ENCODE assay signal across 17 mouse cellular contexts in the genomic region with DNA sequence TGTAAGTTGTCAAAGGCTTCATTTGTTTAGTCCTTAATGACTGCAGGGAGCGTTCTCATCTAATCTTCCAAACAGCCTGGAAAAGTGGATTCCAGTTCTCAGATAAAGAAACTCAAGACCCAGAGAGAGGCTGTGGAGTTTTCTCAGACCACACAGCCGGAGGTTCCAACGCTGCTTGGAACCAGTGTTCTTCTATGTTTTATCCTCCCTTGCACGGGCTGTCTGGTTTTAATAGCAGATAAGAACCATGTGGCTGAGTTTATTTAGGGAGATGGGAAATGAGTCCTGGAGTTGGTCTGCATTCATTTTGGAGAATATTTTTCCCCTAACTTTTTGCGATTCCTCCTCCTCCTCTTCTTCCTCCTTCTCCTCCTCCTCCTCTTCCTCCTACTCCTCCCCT. TPM values are rescaled to one million over a fixed set of nuclear protein-coding genes. Genes with fewer than 3 reads are reported as not detected.
DNase-seq lines count a peak whose midpoint lies in the region; ATAC-seq and TF ChIP-seq lines count a peak whose summit lies in the region.
"Had no signal": no experiment of that assay in that cellular context is flagged by ENCODE, and none has a peak within 500 bp of the region (broad histone marks: within the 10 kb centered on the region; RNA-seq: fewer than 3 reads in every experiment).

No protein-coding gene starts in this region.

- TF ChIP-seq POLR2A in heart, adult 2 months (IDR thresholded peaks at IDR 0.05; ENCODE audit: insufficient read depth, low read depth, low read length): no peak
- no peak for TF ChIP-seq POLR2A in limb, embryonic 14.5 days (IDR thresholded peaks at IDR 0.05; ENCODE audit: borderline replicate concordance, extremely low read depth, insufficient read depth, insufficient read length)

- H3K27me3 ChIP-seq in heart, embryonic 15.5 days: no peaks in the 10 kb centered on the region
- H3K27me3 ChIP-seq in heart, adult 2 months (ENCODE audit: control insufficient read depth, insufficient read depth, low read length): no peaks in the 10 kb centered on the region
- H3K27me3 ChIP-seq in embryonic facial prominence, embryonic 14.5 days (replicated peaks; ENCODE audit: control insufficient read depth, insufficient read depth, low read length): no peaks in the 10 kb centered on the region
- no peaks in the 10 kb centered on the region for H3K27me3 ChIP-seq in limb, embryonic 14.5 days (ENCODE audit: control insufficient read depth, insufficient read depth, low read length)
- H3K27me3 ChIP-seq: hindbrain, embryonic 15.5 days; midbrain, embryonic 12.5 days; neural tube, embryonic 13.5 days had no signal

- H3K4me3 ChIP-seq in heart, embryonic 15.5 days: no peak overlapping the region
- no peak overlapping the region for H3K4me3 ChIP-seq in heart, adult 2 months
- H3K4me3 ChIP-seq in layer of hippocampus, adult 2 months: no peak overlapping the region
- no peak overlapping the region for H3K4me3 ChIP-seq in embryonic facial prominence, embryonic 14.5 days (ENCODE audit: low read depth, low read length)
- H3K4me3 ChIP-seq in limb, embryonic 14.5 days (replicated peaks; ENCODE audit: low read length): no peak overlapping the region
- H3K4me3 ChIP-seq: hindbrain, embryonic 15.5 days; midbrain, embryonic 12.5 days; neural tube, embryonic 13.5 days had no signal

- 17% methylated on average over 5 of the region's 5 CpGs for WGBS in heart, embryonic 15.5 days
- WGBS in heart, adult 2 months: 26% methylated on average over 5 of the region's 5 CpGs
- WGBS in embryonic facial prominence, embryonic 14.5 days: 41% methylated on average over 5 of the region's 5 CpGs
- 46% methylated on average over 5 of the region's 5 CpGs for WGBS in limb, embryonic 14.5 days

- peak overlapping the region; percentile 8; the same call in 1 of the 2 replicates for H3K4me2 ChIP-seq in heart, embryonic 15.5 days
- no peak overlapping the region for H3K4me2 ChIP-seq in embryonic facial prominence, embryonic 14.5 days (ENCODE audit: low read depth, low read length)
- H3K4me2 ChIP-seq in limb, embryonic 14.5 days (replicated peaks; ENCODE audit: low read depth, low read length, severe bottlenecking): peak overlapping the region; percentile 30
- H3K4me2 ChIP-seq: hindbrain, embryonic 15.5 days; midbrain, embryonic 12.5 days; neural tube, embryonic 13.5 days had no signal

- H3K79me2 ChIP-seq in heart, adult 2 months (replicated peaks; ENCODE audit: control insufficient read depth, insufficient read depth, low read length): no peaks in the 10 kb centered on the region

- intact Hi-C loops in heart, adult 2 months (cut with DNase I): no loop called here

- no peak for ATAC-seq in heart, embryonic 15.5 days (replicated peaks; ENCODE audit: insufficient number of reproducible peaks, insufficient read depth, low FRiP score, low read depth)
- ATAC-seq in embryonic facial prominence, embryonic 14.5 days (ENCODE audit: low read depth): no peak
- no peak for ATAC-seq in limb, embryonic 14.5 days (ENCODE audit: low FRiP score, low read depth)
- ATAC-seq: forebrain, embryonic 14.5 days; lung, postnatal 0 days; Patski had no signal

- no peaks in the 10 kb centered on the region for H3K9me3 ChIP-seq in heart, embryonic 15.5 days (replicated peaks)
- H3K9me3 ChIP-seq in embryonic facial prominence, embryonic 14.5 days (ENCODE audit: control insufficient read depth, low read length): no peaks in the 10 kb centered on the region
- H3K9me3 ChIP-seq in limb, embryonic 14.5 days (ENCODE audit: control insufficient read depth, low read length): no peaks in the 10 kb centered on the region
- H3K9me3 ChIP-seq: hindbrain, embryonic 15.5 days; midbrain, embryonic 12.5 days; neural tube, embryonic 13.5 days had no signal

- H3K4me1 ChIP-seq in heart, embryonic 15.5 days (replicated peaks): peaks cover 41% of the 10 kb centered on the region
- peaks cover 2% of the 10 kb centered on the region; the same call in 1 of the 2 replicates for H3K4me1 ChIP-seq in heart, adult 2 months (ENCODE audit: control insufficient read depth, insufficient read depth, low read length)
- H3K4me1 ChIP-seq in embryonic facial prominence, embryonic 14.5 days (ENCODE audit: control insufficient read depth, insufficient read depth, low read length): peaks cover 21% of the 10 kb centered on the region
- peaks cover 13% of the 10 kb centered on the region for H3K4me1 ChIP-seq in limb, embryonic 14.5 days (ENCODE audit: control insufficient read depth, insufficient read depth, low read length)
- H3K4me1 ChIP-seq: midbrain, embryonic 12.5 days; neural tube, embryonic 13.5 days had no signal

- no peak overlapping the region for H3K9ac ChIP-seq in heart, embryonic 15.5 days
- no peak overlapping the region for H3K9ac ChIP-seq in heart, adult 2 months (ENCODE audit: low read depth, low read length)
- H3K9ac ChIP-seq in embryonic facial prominence, embryonic 14.5 days (ENCODE audit: low read depth, low read length): no peak overlapping the region
- H3K9ac ChIP-seq in limb, embryonic 14.5 days (ENCODE audit: low read depth, low read length, severe bottlenecking): no peak overlapping the region
- H3K9ac ChIP-seq: hindbrain, embryonic 15.5 days; midbrain, embryonic 12.5 days; neural tube, embryonic 13.5 days had no signal

- no peak for TF ChIP-seq CTCF in heart, adult 2 months (IDR thresholded peaks at IDR 0.05)
- no peak for TF ChIP-seq CTCF in layer of hippocampus, adult 2 months (conservative IDR thresholded peaks at IDR 0.05)

- DNase-seq in heart, adult 2 months: no peak
- DNase-seq in layer of hippocampus, adult 2 months (ENCODE audit: low spot score in 2 of 2): no peak
- no peak for DNase-seq in layer of hippocampus, postnatal 10 days (ENCODE audit: low spot score in 2 of 2)
- peak; percentile 67 for DNase-seq in embryonic facial prominence, embryonic 14.5 days (ENCODE audit: low spot score)
- no peak for DNase-seq in limb, embryonic 14.5 days (ENCODE audit: low spot score)
- DNase-seq in testis, postnatal 10 days (ENCODE audit: low spot score): no peak
- DNase-seq: adrenal gland, postnatal 25 days; kidney, adult 11 months; thymus, adult 18-20 months; thymus, postnatal 4 days had no signal

- peak overlapping the region; percentile 35 for H3K27ac ChIP-seq in heart, embryonic 15.5 days
- no peak overlapping the region for H3K27ac ChIP-seq in heart, adult 2 months
- H3K27ac ChIP-seq in layer of hippocampus, adult 2 months: peak overlapping the region; percentile 33; the same call in 1 of the 2 replicates
- peak overlapping the region; percentile 73 for H3K27ac ChIP-seq in embryonic facial prominence, embryonic 14.5 days (replicated peaks; ENCODE audit: low read depth, low read length)
- H3K27ac ChIP-seq in limb, embryonic 14.5 days (replicated peaks; ENCODE audit: low read depth, low read length): peak overlapping the region; percentile 59
- H3K27ac ChIP-seq: hindbrain, embryonic 15.5 days; midbrain, embryonic 12.5 days; neural tube, embryonic 13.5 days had no signal

- TF ChIP-seq EP300 in heart, adult 2 months (IDR thresholded peaks at IDR 0.05; ENCODE audit: insufficient read depth, low read depth, low read length): no peak

- no peaks in the 10 kb centered on the region for H3K36me3 ChIP-seq in heart, embryonic 15.5 days
- no peaks in the 10 kb centered on the region for H3K36me3 ChIP-seq in heart, adult 2 months (ENCODE audit: control insufficient read depth, insufficient read depth, low read length)
- H3K36me3 ChIP-seq in embryonic facial prominence, embryonic 14.5 days (ENCODE audit: control insufficient read depth, insufficient read depth, low read length): no peaks in the 10 kb centered on the region
- no peaks in the 10 kb centered on the region for H3K36me3 ChIP-seq in limb, embryonic 14.5 days (ENCODE audit: control insufficient read depth, insufficient read depth, low read length)
- H3K36me3 ChIP-seq: hindbrain, embryonic 15.5 days; midbrain, embryonic 12.5 days; neural tube, embryonic 13.5 days had no signal

RNA-seq across cellular contexts. Expression of a gene that starts 26.5 kb away (rescaled TPM):
- 8.2 and 9.4 TPM in 2 replicates for polyA plus RNA-seq in heart, embryonic 15.5 days (2015; fragmentation: Nextera tagmentation; extraction: Ambion mirVana)
- total RNA-seq in heart, adult 2 months (2021): 10 to 100 TPM in 1 of 2 experiments, 1 to 10 TPM in 1; 9.3 to 11.5 TPM
- polyA plus RNA-seq in heart, adult 2 months (2012; rRNA removed): 5.8 and 8.6 TPM in 2 replicates
- 100 to 1,000 TPM; 453 to 462 TPM for total RNA-seq in layer of hippocampus, adult 2 months (2021)
- 100 to 1,000 TPM; 303 to 348 TPM for total RNA-seq in layer of hippocampus, postnatal 10 days (2021)
- 15.6 and 19.4 TPM in 2 replicates for polyA plus RNA-seq in embryonic facial prominence, embryonic 14.5 days (2014; fragmentation: Nextera tagmentation; extraction: Ambion mirVana)
- 9.8 and 10.4 TPM in 2 replicates for polyA plus RNA-seq in limb, embryonic 14.5 days (2012; rRNA removed)
- 17.2 and 18.2 TPM in 2 replicates for polyA plus RNA-seq in limb, embryonic 14.5 days (2014; fragmentation: Nextera tagmentation; extraction: Ambion mirVana)
